Mouse (Mus musculus): ENCODE data around the gene 2310057M21Rik. TPM values are rescaled to one million over a fixed set of nuclear protein-coding genes. Genes with fewer than 3 reads are reported as not detected.

2310057M21Rik gene
- polyA plus RNA-seq, 1 experiment = 4.1 TPM

- TF ChIP-seq CTCF (IDR thresholded peaks at IDR 0.05; ENCODE audit: extremely low read depth, insufficient read depth, insufficient read length, insufficient replicate concordance) (no peak), POLR2A (IDR thresholded peaks at IDR 0.05; ENCODE audit: low read depth, low read length) (no peak)
- no peak for DNase-seq (ENCODE audit: low read depth in 1 of 2, low spot score in 2 of 2)
- WGBS = 71% methylated on average over 9 of the region's 9 CpGs
- no peaks in the 10 kb centered on the region for H3K27me3 ChIP-seq (ENCODE audit: control insufficient read depth, insufficient read depth, low read length)
- H3K4me3 ChIP-seq (ENCODE audit: extremely low read depth, insufficient read depth, insufficient read length) = no peak overlapping the region
- H3K4me1 ChIP-seq (ENCODE audit: control insufficient read depth, insufficient read depth, insufficient read length) = no peaks in the 10 kb centered on the region; the same call in 1 of the 2 replicates
- no peak overlapping the region for H3K27ac ChIP-seq (ENCODE audit: insufficient read depth, low read length)
- H3K36me3 ChIP-seq (ENCODE audit: control insufficient read depth, insufficient read depth, low read length) = no peaks in the 10 kb centered on the region
Observed at GRCm38 (mm10) chr7:131371880-131372651, 9.5 kb upstream of the 2310057M21Rik start.

- Histone ChIP-seq H3K4me1 (ENCODE audit: control insufficient read depth, insufficient read depth, insufficient read length) (no peaks in the 10 kb centered on the region; the same call in 1 of the 2 replicates), H3K27ac (ENCODE audit: insufficient read depth, low read length) (peak overlapping the region; percentile 82), H3K36me3 (ENCODE audit: control insufficient read depth, insufficient read depth, low read length) (no peaks in the 10 kb centered on the region), H3K27me3 (ENCODE audit: control insufficient read depth, insufficient read depth, low read length) (no peaks in the 10 kb centered on the region), H3K4me3 (ENCODE audit: extremely low read depth, insufficient read depth, insufficient read length) (peak overlapping the region; percentile 81)
- no peak for TF ChIP-seq POLR2A (IDR thresholded peaks at IDR 0.05; ENCODE audit: low read depth, low read length)
- no peak for TF ChIP-seq CTCF (IDR thresholded peaks at IDR 0.05; ENCODE audit: extremely low read depth, insufficient read depth, insufficient read length, insufficient replicate concordance)
- DNase-seq (ENCODE audit: low read depth in 1 of 2, low spot score in 2 of 2) = no peak
- 14% methylated on average over 9 of the region's 9 CpGs for WGBS
Observed at GRCm38 (mm10) chr7:131371470-131371860, 8.9 kb upstream of the 2310057M21Rik start.

GRCm38 (mm10) chr7:131370648-131371469 is 8.3 kb upstream of the 2310057M21Rik start, which contains the start of gene Pstk:
Pstk (plus strand) TSS chr7:131371141.
- peak; percentile 85 for TF ChIP-seq CTCF (IDR thresholded peaks at IDR 0.05; ENCODE audit: extremely low read depth, insufficient read depth, insufficient read length, insufficient replicate concordance)
- peak; percentile 69 for TF ChIP-seq POLR2A (IDR thresholded peaks at IDR 0.05; ENCODE audit: low read depth, low read length)
- H3K4me1 ChIP-seq (ENCODE audit: control insufficient read depth, insufficient read depth, insufficient read length) = no peaks in the 10 kb centered on the region; the same call in 1 of the 2 replicates
- H3K4me3 ChIP-seq (ENCODE audit: extremely low read depth, insufficient read depth, insufficient read length) = peak within 1 kb of the TSS; percentile 81
- peak within 1 kb of the TSS; percentile 82 for H3K27ac ChIP-seq (ENCODE audit: insufficient read depth, low read length)
- no peaks in the 10 kb centered on the region for H3K27me3 ChIP-seq (ENCODE audit: control insufficient read depth, insufficient read depth, low read length)
- H3K36me3 ChIP-seq (ENCODE audit: control insufficient read depth, insufficient read depth, low read length) = no peaks in the 10 kb centered on the region
- DNase-seq (ENCODE audit: low read depth in 1 of 2, low spot score in 2 of 2) = peak; percentile 72 to 82
- 1% methylated on average over 46 of the region's 47 CpGs for WGBS

- H3K27me3 ChIP-seq (ENCODE audit: control insufficient read depth, insufficient read depth, low read length) = no peaks in the 10 kb centered on the region
- no peak for DNase-seq (ENCODE audit: low read depth in 1 of 2, low spot score in 2 of 2)
- no peak overlapping the region for H3K4me3 ChIP-seq (ENCODE audit: extremely low read depth, insufficient read depth, insufficient read length)
- no peak overlapping the region for H3K27ac ChIP-seq (ENCODE audit: insufficient read depth, low read length)
- H3K36me3 ChIP-seq (ENCODE audit: control insufficient read depth, insufficient read depth, low read length) = peaks cover 1% of the 10 kb centered on the region; the same call in 1 of the 2 replicates
- WGBS = 96% methylated on average over 8 of the region's 8 CpGs
- TF ChIP-seq CTCF (IDR thresholded peaks at IDR 0.05; ENCODE audit: extremely low read depth, insufficient read depth, insufficient read length, insufficient replicate concordance) = no peak
- TF ChIP-seq POLR2A (IDR thresholded peaks at IDR 0.05; ENCODE audit: low read depth, low read length) = no peak
- H3K4me1 ChIP-seq (ENCODE audit: control insufficient read depth, insufficient read depth, insufficient read length) = peaks cover 3% of the 10 kb centered on the region; the same call in 1 of the 2 replicates
Observed at GRCm38 (mm10) chr7:131364131-131364530, 1.6 kb upstream of the 2310057M21Rik start.

- Histone ChIP-seq H3K36me3 (ENCODE audit: control insufficient read depth, insufficient read depth, low read length) (peaks cover 1% of the 10 kb centered on the region), H3K4me3 (ENCODE audit: extremely low read depth, insufficient read depth, insufficient read length) (peak overlapping the region; percentile 98), H3K27ac (ENCODE audit: insufficient read depth, low read length) (peak overlapping the region; percentile 75), H3K27me3 (ENCODE audit: control insufficient read depth, insufficient read depth, low read length) (no peaks in the 10 kb centered on the region), H3K4me1 (ENCODE audit: control insufficient read depth, insufficient read depth, insufficient read length) (peaks cover 3% of the 10 kb centered on the region; the same call in 1 of the 2 replicates)
- no peak for DNase-seq (ENCODE audit: low read depth in 1 of 2, low spot score in 2 of 2)
- 2% methylated on average over 35 of the region's 35 CpGs for WGBS
- TF ChIP-seq CTCF (IDR thresholded peaks at IDR 0.05; ENCODE audit: extremely low read depth, insufficient read depth, insufficient read length, insufficient replicate concordance) (no peak), POLR2A (IDR thresholded peaks at IDR 0.05; ENCODE audit: low read depth, low read length) (no peak)
Observed at GRCm38 (mm10) chr7:131362269-131362614, 317 bp downstream of the 2310057M21Rik start.

- Histone ChIP-seq H3K27ac (ENCODE audit: insufficient read depth, low read length) (no peak overlapping the region), H3K4me1 (ENCODE audit: control insufficient read depth, insufficient read depth, insufficient read length) (no peaks in the 10 kb centered on the region), H3K4me3 (ENCODE audit: extremely low read depth, insufficient read depth, insufficient read length) (no peak overlapping the region), H3K27me3 (ENCODE audit: control insufficient read depth, insufficient read depth, low read length) (no peaks in the 10 kb centered on the region), H3K36me3 (ENCODE audit: control insufficient read depth, insufficient read depth, low read length) (peaks cover 14% of the 10 kb centered on the region)
- DNase-seq (ENCODE audit: low read depth in 1 of 2, low spot score in 2 of 2) = no peak
- WGBS = 93% methylated on average over 13 of the region's 13 CpGs
- TF ChIP-seq CTCF (IDR thresholded peaks at IDR 0.05; ENCODE audit: extremely low read depth, insufficient read depth, insufficient read length, insufficient replicate concordance) (no peak), POLR2A (IDR thresholded peaks at IDR 0.05; ENCODE audit: low read depth, low read length) (no peak)
Observed at GRCm38 (mm10) chr7:131356105-131356504, 6.5 kb downstream of the 2310057M21Rik start.
